Mouse (Mus musculus): ENCODE results near the gene Slc40a1. TPM values are rescaled to one million over a fixed set of nuclear protein-coding genes. Genes with fewer than 3 reads are reported as not detected.
A peak's percentile ranks its signal among the peaks of the same experiment; 100 is the strongest.

The Slc40a1 gene
- polyA plus RNA-seq, 1 experiment from 2014 or later, result 18.0 TPM

DNA sequence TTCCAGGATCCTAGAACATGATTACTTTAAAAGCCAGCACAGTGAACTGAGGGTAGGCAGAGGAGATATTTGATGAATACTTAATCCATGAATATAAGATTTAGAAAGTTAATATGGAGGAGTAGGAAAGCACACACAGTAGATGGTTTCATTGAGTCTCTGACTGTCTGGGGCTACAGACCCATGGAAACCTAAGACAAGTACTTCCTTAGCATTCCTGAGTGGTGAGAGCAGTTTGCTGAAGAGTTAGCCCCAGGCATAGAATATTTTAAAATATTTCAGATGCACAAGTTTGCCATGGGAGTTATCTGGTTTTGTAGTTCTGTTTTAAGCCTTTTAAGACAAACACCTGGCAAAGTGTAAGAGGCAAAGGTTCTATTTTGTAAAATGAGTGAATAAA is 65.2 kb downstream of the Slc40a1 start:
- no peak overlapping the region for H3K4me3 ChIP-seq (ENCODE audit: low read length)
- H3K4me1 ChIP-seq (ENCODE audit: control insufficient read depth, insufficient read depth, low read length), result peaks cover 20% of the 10 kb centered on the region
- 0 out of 2 replicates have a peak, but pooled peaks cover 3% of the 10 kb centered on the region for H3K9me3 ChIP-seq (replicated peaks; ENCODE audit: control insufficient read depth, low read length)
- no peak overlapping the region for H3K4me2 ChIP-seq (ENCODE audit: low read depth, low read length)
- H3K9ac ChIP-seq (ENCODE audit: low read length), result no peak overlapping the region
- H3K27me3 ChIP-seq (ENCODE audit: control insufficient read depth, insufficient read depth, low read length), result no peaks in the 10 kb centered on the region
- no peak overlapping the region for H3K27ac ChIP-seq (ENCODE audit: low read length)
- ATAC-seq (replicated peaks; ENCODE audit: extremely low read depth, insufficient read depth, low FRiP score), result no peak
- no peaks in the 10 kb centered on the region for H3K36me3 ChIP-seq (ENCODE audit: control insufficient read depth, insufficient read depth)

DNA sequence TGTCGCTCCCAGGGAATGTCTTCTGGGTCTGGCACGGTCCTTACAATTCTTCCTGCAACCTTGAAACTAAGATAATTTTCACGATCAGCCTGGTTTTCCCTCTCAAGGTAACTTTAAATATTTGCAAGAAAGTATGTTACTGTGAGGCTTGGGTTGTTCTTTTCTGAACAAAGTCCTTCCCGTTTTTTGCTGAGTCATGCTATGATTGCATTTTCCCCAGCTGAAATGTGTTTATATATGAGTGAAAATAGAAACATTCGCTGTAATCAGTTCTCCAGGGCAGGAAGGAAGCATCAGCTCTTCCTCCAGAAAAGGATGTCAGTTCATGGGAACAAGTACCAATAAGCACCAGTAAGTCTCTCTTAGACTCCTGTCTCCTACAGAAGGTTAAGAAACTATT is 66.0 kb downstream of the Slc40a1 start:
- H3K4me2 ChIP-seq (ENCODE audit: low read depth, low read length), result no peak overlapping the region
- WGBS, result 30% methylated on average over 5 of the region's 5 CpGs
- no peak overlapping the region for H3K4me3 ChIP-seq (ENCODE audit: low read length)
- 0 out of 2 replicates have a peak overlapping the region, but pooled peaks have one; percentile 21 for H3K27ac ChIP-seq (ENCODE audit: low read length)
- no peaks in the 10 kb centered on the region for H3K27me3 ChIP-seq (ENCODE audit: control insufficient read depth, insufficient read depth, low read length)
- ATAC-seq (replicated peaks; ENCODE audit: extremely low read depth, insufficient read depth, low FRiP score), result 0 out of 2 replicates have a peak, but pooled peaks have one; percentile 23
- H3K9ac ChIP-seq (ENCODE audit: low read length), result no peak overlapping the region
- peaks cover 14% of the 10 kb centered on the region for H3K4me1 ChIP-seq (ENCODE audit: control insufficient read depth, insufficient read depth, low read length)
- H3K9me3 ChIP-seq (replicated peaks; ENCODE audit: control insufficient read depth, low read length), result 0 out of 2 replicates have a peak, but pooled peaks cover 3% of the 10 kb centered on the region
- no peaks in the 10 kb centered on the region for H3K36me3 ChIP-seq (ENCODE audit: control insufficient read depth, insufficient read depth)

Other genes with a start within 250 kb of the Slc40a1 start
- gene Wdr75, start 131.4 kb downstream of the Slc40a1 start, polyA plus RNA-seq (2015; fragmentation: Nextera tagmentation; extraction: Ambion mirVana), result 32.7 and 34.9 TPM in 2 replicates
- gene Gm5269, start 36.2 kb downstream of the Slc40a1 start, polyA plus RNA-seq (2015; fragmentation: Nextera tagmentation; extraction: Ambion mirVana), result not detected in 2 replicates
- 1.3 and 1.5 TPM in 2 replicates for gene Dnah7b, start 139.8 kb upstream of the Slc40a1 start, polyA plus RNA-seq (2015; fragmentation: Nextera tagmentation; extraction: Ambion mirVana)